Mouse (Mus musculus) hindbrain, postnatal 0 days (tissue): ENCODE measurements around the gene Ppcs. TPM values are rescaled to one million over a fixed set of nuclear protein-coding genes. Genes with fewer than 3 reads are reported as not detected.
A peak's percentile ranks its signal among the peaks of the same experiment; 100 is the strongest.

Source experiments
- ATAC-seq: fragments of 200-750 bp; cut with Nextera tagmentation; 2 replicates; pipeline ENCODE4 v1.8.0; 2017; ENCODE audit warnings: mild to moderate bottlenecking, moderate TSS enrichment, moderate library complexity
- DNase-seq: peaks from one replicate; pipeline ENCODE4 v3.0.0-alpha.2; 2015; ENCODE audit warnings: low spot score
- H3K27ac ChIP-seq: fragments of 300-500 bp; sonication (generic); 2 replicates; pipeline ENCODE4 v1.5.1; 2014; ENCODE audit warnings: mild to moderate bottlenecking
- H3K27me3 ChIP-seq: fragments of 300-500 bp; sonication (generic); 2 replicates; pipeline ENCODE4 v1.6.1; 2014; ENCODE audit warnings: low read length, mixed read lengths; ENCODE audit not compliant: insufficient read depth
- H3K36me3 ChIP-seq: fragments of 300-500 bp; sonication (generic); 2 replicates; pipeline ENCODE4 v1.6.1; 2014; ENCODE audit warnings: low read length, mixed read lengths; ENCODE audit not compliant: insufficient read depth
- H3K4me1 ChIP-seq: fragments of 300-500 bp; sonication (generic); 2 replicates; pipeline ENCODE4 v1.6.1; 2014; ENCODE audit warnings: antibody characterized with exemption, low read length, mixed read lengths; ENCODE audit not compliant: insufficient read depth
- H3K4me2 ChIP-seq: fragments of 300-500 bp; sonication (generic); 2 replicates; pipeline ENCODE4 v1.6.1; 2014; ENCODE audit warnings: low read depth, mild to moderate bottlenecking, low read length, moderate library complexity, mixed read lengths
- H3K4me3 ChIP-seq: fragments of 300-500 bp; sonication (generic); 2 replicates; pipeline ENCODE4 v1.5.1; 2014; ENCODE audit warnings: low read length
- H3K9ac ChIP-seq: fragments of 300-500 bp; sonication (generic); replicated peaks from 2 replicates; pipeline ENCODE4 v1.6.1; 2014; ENCODE audit warnings: mild to moderate bottlenecking, low read length, moderate library complexity, mixed read lengths
- H3K9me3 ChIP-seq: fragments of 300-500 bp; sonication (generic); 2 replicates; pipeline ENCODE4 v1.6.1; 2016; ENCODE audit warnings: low read length, mixed read lengths
- CTCF ChIP-seq: IDR thresholded peaks from 2 replicates; pipeline ENCODE4 v1.5.1; 2016; ENCODE audit warnings: antibody characterized with exemption, control low read depth, low read depth
- WGBS: fragments of 180-500 bp; shearing (Covaris S2); extraction: QIAGEN DNeasy Blood & Tissue Kit; methylation state at CpG from one replicate; pipeline ENCODE4 v1.1.7; 2014; 5-methylcytosine and 5-hydroxymethylcytosine counted together
- polyA plus RNA-seq: library from polyadenylated mRNA; unstranded; fragments of >200 nt; fragmentation: Nextera tagmentation; extraction: Ambion mirVana; gene quantifications from 2 replicates; pipeline ENCODE4 v1.2.1, GENCODE M21; 2015
- total RNA-seq: library from RNA; depleted of rRNA; stranded (reverse); fragments of >200 nt; gene quantifications from 2 replicates; pipeline ENCODE4 v1.2.3, GENCODE M21; 2014

The Ppcs gene
- total and polyA plus RNA-seq, 2 experiments from 2014 or later = 12.1 to 28.5 TPM

- no peak overlapping the region for H3K4me2 ChIP-seq
- no peak for ATAC-seq
- WGBS = 76% methylated on average over 11 of the region's 12 CpGs
These were observed 10.2 kb downstream of the Ppcs start for GRCm38 (mm10) chr4:119411877-119412650.

GRCm38 (mm10) chr4:119403431-119403830 is 18.8 kb downstream of the Ppcs start:
- Histone ChIP-seq H3K27me3 (no peaks in the 10 kb centered on the region), H3K4me1 (no peaks in the 10 kb centered on the region), H3K4me3 (no peak overlapping the region), H3K27ac (no peak overlapping the region), H3K36me3 (peaks cover 14% of the 10 kb centered on the region; the same call in 1 of the 2 replicates), H3K4me2 (no peak overlapping the region), H3K9me3 (peaks cover 12% of the 10 kb centered on the region), H3K9ac (no peak overlapping the region)
- DNase-seq (no peak), ATAC-seq (no peak)
- TF ChIP-seq CTCF = no peak
- 65% methylated on average over 2 of the region's 2 CpGs for WGBS

More at GRCm38 (mm10) chr4:119411877-119412650, 10.2 kb downstream of the Ppcs start:
- Histone ChIP-seq H3K36me3 (no peaks in the 10 kb centered on the region), H3K27ac (no peak overlapping the region), H3K9me3 (no peaks in the 10 kb centered on the region), H3K27me3 (no peaks in the 10 kb centered on the region), H3K9ac (no peak overlapping the region), H3K4me1 (no peaks in the 10 kb centered on the region; the same call in 1 of the 2 replicates), H3K4me3 (no peak overlapping the region)
- no peak for TF ChIP-seq CTCF
- DNase-seq = no peak

GRCm38 (mm10) chr4:119400896-119401295 is 21.3 kb downstream of the Ppcs start:
- WGBS = 63% methylated on average over 7 of the region's 7 CpGs
- no peak overlapping the region for H3K27ac ChIP-seq
- ATAC-seq = no peak

GRCm38 (mm10) chr4:119398751-119399150 is 23.5 kb downstream of the Ppcs start:
- TF ChIP-seq CTCF = no peak
- Histone ChIP-seq H3K36me3 (peaks cover 17% of the 10 kb centered on the region; the same call in 1 of the 2 replicates), H3K9me3 (peaks cover 12% of the 10 kb centered on the region), H3K4me2 (no peak overlapping the region), H3K4me1 (no peaks in the 10 kb centered on the region), H3K27me3 (no peaks in the 10 kb centered on the region), H3K4me3 (no peak overlapping the region), H3K9ac (no peak overlapping the region), H3K27ac (no peak overlapping the region)
- DNase-seq (no peak), ATAC-seq (no peak)
- WGBS = 70% methylated on average over 7 of the region's 7 CpGs

More at GRCm38 (mm10) chr4:119400896-119401295, 21.3 kb downstream of the Ppcs start:
- no peak overlapping the region for H3K4me3 ChIP-seq
- H3K9ac ChIP-seq = no peak overlapping the region
- H3K27me3 ChIP-seq = no peaks in the 10 kb centered on the region
- peaks cover 12% of the 10 kb centered on the region for H3K9me3 ChIP-seq
- no peak for TF ChIP-seq CTCF
- H3K4me1 ChIP-seq = no peaks in the 10 kb centered on the region
- no peak overlapping the region for H3K4me2 ChIP-seq
- peaks cover 19% of the 10 kb centered on the region; the same call in 1 of the 2 replicates for H3K36me3 ChIP-seq
- no peak for DNase-seq

- no peak overlapping the region for H3K4me3 ChIP-seq
- H3K36me3 ChIP-seq = 0 out of 2 replicates have a peak, but pooled peaks cover 4% of the 10 kb centered on the region
- TF ChIP-seq CTCF = peak; percentile 72
- DNase-seq = peak; percentile 58
- no peaks in the 10 kb centered on the region for H3K4me1 ChIP-seq
- no peak overlapping the region for H3K4me2 ChIP-seq
- no peaks in the 10 kb centered on the region for H3K9me3 ChIP-seq
- no peak for ATAC-seq
- no peak overlapping the region for H3K9ac ChIP-seq
- no peaks in the 10 kb centered on the region for H3K27me3 ChIP-seq
- no peak overlapping the region for H3K27ac ChIP-seq
- 86% methylated on average over 1 of the region's 1 CpGs for WGBS
These were observed 31.9 kb downstream of the Ppcs start for GRCm38 (mm10) chr4:119390369-119390768.

- WGBS = 32% methylated on average over 3 of the region's 3 CpGs
- ATAC-seq = no peak
These were observed 33.0 kb downstream of the Ppcs start for GRCm38 (mm10) chr4:119389184-119389583.

More at GRCm38 (mm10) chr4:119389184-119389583, 33.0 kb downstream of the Ppcs start:
- Histone ChIP-seq H3K27me3 (no peaks in the 10 kb centered on the region), H3K4me1 (no peaks in the 10 kb centered on the region), H3K4me3 (no peak overlapping the region), H3K4me2 (no peak overlapping the region), H3K9me3 (no peaks in the 10 kb centered on the region), H3K9ac (no peak overlapping the region), H3K36me3 (0 out of 2 replicates have a peak, but pooled peaks cover 4% of the 10 kb centered on the region), H3K27ac (no peak overlapping the region)
- TF ChIP-seq CTCF = no peak
- no peak for DNase-seq
